Mouse (Mus musculus): ENCODE results near the gene Shd.

Shd gene

DNA sequence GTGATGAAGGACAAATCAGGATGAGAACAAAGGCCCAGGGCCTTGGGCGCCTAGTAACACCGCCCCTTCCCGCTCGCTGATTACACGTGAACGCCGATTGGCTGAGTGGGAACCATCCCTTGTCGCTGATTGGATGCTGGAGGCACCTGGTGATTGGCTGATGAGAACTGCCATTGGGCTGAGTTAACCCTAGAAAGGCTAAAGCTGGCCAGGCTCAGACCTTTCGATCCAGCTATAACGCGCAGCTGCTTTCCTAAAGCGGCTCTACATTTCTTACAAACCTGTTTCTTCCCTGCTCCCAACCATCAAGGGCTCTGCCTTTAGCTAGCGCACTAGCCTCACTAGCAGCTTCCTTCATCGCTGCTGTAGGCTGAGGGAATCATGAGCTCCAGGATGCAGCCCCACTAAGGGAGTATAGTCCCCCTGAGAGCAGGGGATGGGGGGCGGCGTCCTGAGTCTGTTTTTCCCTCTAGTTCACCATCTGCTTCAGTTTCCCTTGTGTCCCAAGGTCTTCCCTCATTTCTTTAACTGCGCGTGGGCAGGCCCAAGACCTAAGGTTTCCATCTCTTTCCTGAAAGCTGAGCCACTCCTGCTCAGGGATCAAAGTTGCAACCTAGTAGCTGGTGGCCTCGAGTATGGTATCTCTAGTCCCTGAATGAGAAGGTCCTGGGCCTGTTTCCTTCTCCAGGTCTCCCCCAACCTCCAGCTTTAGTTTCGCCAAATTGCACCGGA, 38.3 kb downstream of the Shd start:
- peak; percentile 88 for DNase-seq (ENCODE audit: low spot score)

DNA sequence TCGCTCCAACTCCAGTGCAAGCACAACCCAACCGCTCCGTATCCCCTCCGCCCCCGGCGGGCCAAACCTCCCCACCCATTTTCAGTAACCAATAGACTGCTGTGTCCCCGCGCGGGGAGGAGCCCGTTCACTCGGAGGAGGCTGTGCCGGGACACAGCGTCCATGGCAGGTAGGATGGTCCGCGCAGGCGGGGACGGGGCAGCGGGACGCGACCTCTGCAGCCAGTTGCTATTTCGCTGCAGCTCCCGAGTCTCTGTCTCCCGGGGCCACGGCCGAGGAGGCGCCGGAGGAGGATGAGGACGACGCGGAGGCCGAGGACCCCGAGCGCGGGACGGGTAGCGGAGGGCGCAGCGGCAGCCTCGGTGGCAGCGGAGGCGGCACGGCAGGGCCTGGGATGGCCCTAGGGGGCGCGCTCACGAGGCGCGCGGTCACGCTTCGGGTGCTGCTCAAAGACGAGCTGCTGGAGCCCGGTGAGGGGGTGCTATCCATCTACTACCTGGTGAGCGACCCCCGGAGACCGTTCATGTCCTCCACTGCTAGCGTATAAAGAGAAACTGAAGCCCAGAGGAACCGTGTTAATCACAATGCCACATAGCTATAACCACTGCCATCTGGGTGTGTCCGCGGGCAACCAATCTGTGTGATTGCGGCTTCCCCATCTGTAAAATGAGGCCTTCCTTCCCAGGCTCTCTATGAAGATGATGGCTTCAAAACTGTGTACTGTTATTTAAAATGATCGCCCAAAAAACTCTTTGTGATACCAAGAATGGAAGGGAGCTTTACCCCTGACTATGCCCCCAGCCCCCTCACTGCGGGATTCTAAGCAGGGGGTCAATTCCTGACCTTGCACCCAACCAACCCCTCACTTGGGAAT, 39.1 kb downstream of the Shd start:
- peak; percentile 91 for DNase-seq (ENCODE audit: low spot score)

DNA sequence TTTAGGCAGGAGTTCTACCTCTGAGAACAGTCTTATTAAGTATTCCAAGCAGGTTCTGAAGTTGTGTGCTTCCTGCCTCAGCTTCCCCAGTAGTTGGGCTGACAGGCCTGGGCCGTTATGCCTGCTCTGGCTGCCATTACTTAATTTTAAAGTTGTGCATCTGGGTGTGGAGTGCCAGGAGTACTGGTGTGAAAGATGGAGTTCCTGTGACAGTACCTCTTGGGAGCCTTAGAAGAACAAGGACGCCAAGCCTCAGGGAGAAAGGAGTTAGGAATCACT, 39.6 kb downstream of the Shd start:
- no peak for DNase-seq (ENCODE audit: low spot score)

DNA sequence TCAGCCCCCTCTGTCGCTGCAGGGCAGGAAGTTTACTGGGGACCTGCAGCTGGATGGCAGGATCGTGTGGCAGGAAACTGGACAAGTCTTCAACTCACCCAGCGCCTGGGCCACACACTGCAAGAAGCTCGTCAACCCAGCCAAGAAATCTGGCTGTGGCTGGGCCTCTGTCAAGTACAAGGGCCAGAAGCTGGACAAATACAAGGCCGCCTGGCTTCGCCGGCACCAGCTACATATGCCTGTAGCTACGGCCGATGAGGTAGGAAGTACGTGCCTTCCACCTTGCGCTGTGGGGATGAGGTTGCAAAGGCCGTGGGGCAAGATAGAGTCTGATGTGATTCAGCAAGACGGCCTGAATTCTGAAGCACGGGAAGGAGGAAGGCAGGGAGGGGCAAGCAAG, 40.0 kb downstream of the Shd start:
- no peak for DNase-seq (ENCODE audit: low spot score)

DNA sequence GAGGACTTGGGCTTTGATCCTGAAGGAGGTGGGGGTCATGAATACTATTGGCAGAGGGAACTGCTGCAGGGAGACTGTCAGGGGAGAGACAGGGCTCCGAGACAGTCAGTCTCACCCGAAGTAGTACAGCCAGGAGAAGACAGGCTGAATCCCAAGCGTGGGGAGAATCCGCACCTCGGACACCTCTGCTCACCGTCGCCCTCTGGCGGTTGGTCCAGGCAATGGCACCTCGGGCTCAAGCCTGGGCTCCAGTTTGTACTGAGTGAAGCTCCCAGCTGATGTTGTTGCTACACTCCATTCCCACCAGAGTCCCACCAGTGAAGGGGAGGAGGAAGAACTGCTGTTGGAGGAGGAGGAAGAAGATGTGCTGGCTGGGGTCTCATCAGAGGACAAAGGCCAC, 40.4 kb downstream of the Shd start:
- peak; percentile 79 for DNase-seq (ENCODE audit: low spot score)

DNA sequence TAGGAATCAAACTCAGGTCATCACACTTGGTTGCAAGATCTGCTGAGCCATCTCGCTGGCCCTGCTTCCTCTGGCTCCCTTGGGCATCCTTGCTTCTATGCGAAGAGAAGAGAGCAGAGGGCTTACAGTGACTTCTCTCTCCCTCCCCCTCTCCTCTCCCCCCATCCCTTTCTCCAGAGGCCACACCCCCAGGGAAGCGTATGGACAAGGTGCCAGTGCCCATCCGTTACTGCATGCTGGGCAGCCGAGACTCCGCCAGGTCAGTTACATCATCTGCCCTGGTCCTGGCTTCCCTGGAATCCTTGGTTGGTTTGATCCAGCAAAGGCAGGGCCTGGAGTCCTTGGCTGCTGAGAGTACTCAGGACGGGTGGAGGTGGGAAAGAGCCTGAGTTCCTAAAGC, 41.2 kb downstream of the Shd start:
- no peak for DNase-seq (ENCODE audit: low spot score)

DNA sequence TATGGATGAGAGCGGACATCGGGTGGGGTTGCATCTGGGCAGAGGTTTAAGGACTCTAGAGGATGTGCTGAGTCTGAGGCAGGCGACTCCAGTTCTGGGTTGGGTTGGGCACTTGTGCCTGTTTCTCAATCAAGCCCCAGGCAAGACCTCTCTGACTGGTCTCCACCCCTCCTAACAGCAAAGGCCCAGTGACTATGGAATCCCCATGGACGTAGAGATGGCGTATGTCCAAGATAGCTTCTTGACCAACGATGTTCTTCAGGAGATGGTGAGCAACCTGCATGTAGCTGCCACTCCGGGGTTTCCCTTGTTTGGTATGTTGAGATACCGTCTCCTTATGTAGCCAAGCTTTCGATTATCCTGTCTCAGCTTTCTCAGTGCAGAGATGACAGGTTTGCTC, 45.0 kb downstream of the Shd start:
- DNase-seq (ENCODE audit: low spot score): no peak

DNA sequence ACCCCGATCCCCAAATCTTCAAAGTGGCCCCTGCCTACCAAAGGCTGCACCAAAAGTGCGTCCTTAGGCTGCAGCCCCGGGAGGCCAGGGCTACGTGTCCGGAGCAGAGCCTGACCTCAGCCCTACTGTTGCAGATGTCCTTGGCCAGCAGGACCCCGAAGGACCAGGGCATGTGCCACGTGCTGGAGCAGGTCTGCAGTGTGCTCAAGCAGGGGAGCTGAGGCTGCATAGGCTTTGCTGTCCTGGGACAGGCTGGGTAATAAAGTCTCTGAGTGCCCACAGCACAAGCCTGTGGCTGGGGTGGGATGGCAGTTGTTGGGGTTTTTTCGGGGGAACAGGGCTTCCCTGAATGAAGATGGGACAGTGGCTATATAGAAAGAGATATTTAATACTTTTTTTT, 46.1 kb downstream of the Shd start:
- no peak for DNase-seq (ENCODE audit: low spot score)

DNA sequence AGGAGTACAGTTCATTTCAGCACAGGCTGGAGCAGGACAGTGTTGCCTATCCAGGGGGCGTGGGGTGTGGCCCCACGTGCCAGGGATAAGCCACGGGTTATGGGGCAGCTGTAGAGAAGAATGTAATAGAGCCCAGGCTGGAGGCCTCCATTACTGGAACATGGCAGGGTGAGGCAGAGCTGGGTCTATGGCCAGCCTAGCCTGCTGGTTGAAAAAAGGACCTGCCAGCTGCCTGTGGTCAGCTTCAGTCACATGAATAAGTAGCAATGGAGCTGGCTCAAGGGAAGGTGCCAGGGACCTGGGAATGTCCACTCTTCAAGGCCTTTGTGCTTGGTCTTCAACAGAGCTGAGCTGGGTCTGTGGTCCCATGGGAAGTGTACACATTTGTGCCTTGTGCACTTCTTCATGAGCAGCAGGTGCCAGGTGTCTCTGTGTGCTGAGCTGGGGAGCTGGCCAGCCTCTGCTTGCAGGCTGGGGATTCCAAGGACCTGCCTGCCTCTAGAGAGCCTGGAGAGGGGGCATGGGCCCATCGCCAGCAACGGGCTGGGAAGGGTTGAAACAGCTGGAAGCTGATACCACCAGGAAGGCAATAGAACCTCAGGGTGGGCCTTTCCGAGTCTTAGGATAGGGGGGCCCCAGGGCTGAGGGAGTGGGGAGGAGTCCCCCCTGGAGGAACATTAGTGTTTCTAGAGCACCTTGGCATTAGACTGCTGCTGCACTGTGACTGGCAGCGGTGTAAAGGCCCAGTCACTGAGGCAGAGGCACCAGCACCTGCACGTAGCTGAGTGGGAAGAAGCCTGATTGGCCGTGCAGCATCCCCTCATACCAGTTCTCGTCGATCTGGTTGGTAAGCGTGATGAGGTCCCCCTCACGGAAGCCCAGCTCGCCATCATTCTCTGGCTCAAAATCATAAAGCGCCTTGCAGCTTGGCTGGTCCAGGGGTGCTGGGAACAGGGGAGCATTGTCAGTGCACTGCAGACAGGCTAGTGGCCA, 46.8 kb downstream of the Shd start:
- no peak for DNase-seq (ENCODE audit: low spot score)

DNA sequence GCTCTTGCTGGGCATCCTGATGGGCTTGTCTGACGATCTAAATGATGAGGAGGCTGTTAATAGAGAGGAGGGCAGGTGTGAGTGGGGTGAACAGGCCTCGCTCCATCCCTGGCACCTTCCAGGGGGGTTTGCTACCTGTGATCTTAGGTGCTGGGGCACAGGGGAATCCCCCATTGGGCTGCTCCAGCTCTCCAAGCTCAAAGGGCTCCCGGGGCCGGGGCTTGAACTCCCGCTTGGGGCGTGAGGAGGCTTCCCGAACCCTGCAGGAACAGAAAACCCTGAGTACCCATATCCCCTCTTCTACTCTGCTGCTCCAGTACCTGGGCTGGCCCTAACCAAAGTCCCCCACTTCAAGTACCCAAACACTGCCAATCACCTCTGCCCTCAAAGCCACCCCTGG, 47.6 kb downstream of the Shd start:
- DNase-seq (ENCODE audit: low spot score): no peak

DNA sequence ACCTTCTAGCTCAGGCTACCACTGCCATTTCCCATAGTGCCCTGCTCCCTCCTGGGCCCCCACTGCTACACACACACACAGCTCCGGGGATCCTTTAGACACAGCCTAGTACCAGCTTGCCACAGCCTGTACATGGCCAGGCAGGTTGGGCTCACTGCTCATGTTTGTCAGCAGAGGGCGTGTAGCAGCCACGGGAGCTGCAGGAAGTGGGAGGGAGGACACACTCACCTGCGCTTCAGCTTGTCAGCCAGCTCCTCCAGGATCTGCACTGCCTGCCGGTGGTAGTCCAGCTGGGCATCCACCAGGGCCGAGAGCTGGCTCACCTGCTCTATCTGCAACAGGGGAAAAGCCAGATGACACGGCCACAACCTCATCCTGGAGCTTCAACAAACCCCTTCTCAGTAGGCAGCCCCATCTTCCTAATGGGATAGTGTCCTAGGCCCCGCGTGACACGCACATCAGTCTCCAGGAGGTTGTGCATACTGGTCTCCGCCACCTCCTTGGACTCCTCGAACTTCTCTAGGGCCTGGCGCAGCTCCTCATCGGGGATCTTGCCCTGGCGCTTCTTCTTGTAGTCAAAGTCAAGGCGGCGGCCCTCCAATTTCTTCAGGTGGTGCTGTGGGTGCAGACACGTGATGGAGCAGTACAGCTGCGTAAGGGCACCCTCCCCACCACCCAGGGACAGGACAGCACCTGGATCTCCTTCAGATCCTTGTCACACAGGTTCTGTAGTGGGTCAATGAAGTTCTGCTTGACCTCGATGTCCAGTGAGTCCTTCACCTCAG, 48.3 kb downstream of the Shd start:
- peak; percentile 51 for DNase-seq (ENCODE audit: low spot score)

DNA sequence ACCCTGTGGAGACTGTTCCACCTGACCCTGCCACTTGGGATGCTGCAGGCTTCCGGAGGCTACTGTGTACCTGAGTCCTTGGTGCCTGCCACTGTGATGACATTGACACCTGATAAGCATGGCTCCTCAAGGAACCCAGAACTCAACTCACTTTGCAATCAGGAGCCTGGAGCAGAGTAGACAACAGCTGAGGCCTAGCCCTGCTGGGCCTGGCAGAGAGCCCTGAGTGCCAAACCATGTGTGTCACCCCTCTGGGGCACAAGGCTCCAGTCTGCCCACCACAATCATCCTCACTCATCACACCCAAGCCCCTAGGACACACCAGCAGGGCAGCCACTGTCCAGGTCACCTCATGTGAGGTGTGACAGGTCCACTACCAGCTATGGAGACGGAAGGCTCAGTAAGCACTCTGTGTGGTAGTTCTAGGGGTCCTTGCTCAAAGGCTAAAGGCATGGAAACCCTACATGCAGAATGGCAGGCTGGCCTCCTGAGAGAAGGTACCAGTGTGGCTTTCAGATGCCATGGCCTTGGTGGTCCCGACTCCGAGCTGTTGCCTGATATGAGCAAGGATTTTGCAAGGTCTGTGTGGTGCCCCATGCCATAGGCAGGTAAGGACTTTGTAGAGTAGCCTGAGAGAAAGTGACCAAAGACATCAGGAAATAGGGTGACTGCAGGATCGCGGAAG, 50.3 kb downstream of the Shd start:
- peak; percentile 5 for DNase-seq (ENCODE audit: low spot score)

DNA sequence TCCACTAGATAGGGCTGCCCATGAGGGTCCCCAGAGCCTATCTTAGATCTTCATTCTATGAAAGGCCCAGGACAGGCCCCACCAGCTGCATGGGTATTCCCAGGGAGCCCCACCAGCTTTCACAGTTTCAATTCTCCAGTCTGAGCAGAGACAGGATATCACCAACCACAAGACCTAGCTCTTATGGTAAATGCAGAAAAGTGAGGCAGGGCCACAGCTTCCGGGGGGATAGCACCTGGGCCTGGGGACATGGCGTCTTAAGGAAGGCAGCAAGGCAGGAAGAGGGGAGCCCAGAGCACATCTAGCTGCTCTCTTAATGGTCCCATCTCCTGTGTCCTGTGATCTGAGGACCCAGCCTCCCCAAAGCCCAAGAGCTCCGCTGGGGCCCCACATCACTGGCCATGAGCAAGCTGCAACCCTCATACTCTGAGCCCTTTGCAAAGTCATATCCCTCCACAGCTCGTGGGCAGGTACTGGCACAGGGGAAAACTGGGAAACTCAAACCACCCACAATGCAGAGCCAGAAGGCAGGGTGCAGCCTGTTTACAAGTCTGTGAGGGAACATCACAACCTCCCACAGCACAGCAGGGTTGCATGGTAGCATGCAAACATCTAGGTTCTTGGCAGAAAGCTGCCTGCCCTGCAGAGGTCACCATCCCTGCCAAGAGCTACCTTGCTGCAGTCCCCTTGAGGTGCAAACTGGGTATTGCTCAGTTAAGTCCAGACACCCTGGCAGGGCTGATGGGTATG, 51.1 kb downstream of the Shd start:
- DNase-seq (ENCODE audit: low spot score): no peak

DNA sequence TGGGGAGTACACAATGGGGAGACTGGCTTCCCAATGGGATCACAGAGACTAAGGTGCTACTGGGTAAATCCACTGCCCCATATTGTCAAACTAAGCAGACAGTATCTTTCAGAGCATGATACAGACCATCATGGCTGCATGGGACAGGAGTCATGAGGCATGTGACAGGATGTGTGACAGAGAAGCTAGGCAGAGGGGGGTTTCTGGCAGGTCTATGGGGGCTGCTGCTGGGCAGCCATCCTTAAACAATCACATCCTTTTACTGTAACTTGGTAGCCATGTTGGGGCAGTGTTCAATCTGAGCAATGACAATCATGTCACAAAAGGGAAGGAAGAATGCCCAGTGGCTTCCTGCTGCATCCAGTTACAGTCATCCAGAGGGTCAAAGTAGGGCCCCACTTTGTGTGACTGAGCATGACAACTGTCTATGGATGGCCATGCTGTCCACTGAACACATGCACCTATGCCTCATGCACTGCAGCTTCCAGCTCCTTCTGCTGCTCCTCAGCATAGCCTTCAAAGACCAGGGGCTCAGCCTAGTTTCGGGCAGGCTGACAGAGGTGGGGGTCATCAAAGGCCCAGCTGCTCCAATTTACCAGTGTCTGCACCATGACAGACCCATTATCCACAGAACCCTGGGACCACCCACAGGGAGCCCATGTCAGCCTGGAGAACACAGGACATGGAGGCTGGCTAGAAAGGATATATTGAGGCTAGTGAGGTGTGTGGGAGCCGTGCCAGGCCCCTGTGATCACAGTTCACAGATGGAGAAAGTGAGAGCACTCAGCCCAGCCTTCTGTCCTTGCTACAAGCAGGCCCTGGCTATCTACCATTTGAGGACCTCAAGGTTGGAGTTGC, 52.1 kb downstream of the Shd start:
- peak; percentile 7 for DNase-seq (ENCODE audit: low spot score)

DNA sequence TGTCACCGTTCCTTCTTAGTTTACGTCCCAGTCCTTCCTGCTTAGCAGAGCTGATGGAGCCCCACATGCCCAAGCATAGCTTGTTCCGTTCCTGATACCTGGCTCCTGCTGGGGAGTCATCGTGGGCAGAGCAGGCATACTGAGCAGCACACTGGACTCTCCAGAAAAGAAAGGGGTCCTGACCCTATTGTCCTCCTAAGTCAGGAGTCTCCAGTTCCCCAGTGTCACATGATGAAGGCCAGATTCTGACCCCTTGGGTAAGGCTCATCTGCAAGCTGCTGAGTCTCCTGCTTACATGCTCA, 52.7 kb downstream of the Shd start:
- DNase-seq (ENCODE audit: low spot score): no peak

DNA sequence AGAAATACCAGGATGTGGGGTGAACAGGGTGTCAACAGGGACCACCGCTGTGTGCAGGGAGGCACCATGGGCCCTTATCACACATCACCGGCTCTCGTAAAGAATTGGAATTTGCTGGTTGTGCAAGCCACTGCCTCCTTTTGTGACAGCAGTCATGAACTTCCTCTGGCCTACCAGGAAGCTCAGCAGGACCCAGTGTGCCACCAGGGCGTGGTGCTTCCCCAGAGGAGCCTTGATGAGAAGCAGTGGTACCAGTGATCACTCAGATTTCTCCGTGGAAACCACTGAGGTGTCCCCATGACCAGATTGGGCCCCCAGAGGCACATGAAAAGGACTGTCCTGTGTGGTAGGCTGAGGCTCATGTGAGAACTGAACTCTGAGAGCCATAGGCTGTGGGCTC, 53.1 kb downstream of the Shd start:
- DNase-seq (ENCODE audit: low spot score): peak; percentile 8

DNA sequence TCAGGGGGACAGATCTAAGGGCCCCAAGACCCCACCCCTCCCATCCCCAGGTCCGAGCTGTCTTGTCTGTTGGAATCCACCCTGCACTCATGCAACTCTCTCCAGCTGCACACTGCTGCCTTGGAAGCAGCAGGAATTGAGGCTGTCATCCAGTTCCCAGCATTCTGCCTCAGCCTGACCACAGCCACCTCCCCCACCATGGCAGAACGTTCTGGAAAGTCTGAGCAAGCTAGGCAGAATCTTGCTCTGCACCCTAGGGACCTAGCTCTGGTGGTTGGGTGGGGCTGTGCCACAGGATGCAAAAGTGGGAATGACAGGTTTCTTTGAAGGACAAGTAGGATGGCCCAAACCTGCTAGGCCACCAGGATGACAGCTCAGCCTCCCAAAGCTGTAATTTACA, 54.2 kb downstream of the Shd start:
- DNase-seq (ENCODE audit: low spot score): no peak

DNA sequence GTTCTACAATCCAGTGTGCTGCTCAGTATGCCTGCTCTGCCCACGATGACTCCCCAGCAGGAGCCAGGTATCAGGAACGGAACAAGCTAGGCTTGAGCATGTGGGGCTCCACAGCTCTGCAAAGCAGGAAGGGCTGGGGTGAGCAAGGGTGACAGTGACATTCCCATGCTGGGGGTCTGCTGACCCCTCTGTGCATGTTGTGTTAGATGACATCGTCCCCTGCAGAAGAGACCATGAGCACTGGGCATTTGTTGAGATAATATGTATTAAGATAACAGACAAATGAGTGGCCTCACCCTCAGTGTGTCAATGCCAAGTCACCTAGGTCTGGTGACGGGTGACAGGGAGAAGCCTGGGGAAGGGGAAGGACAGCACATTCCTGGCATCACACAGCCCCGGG, 54.7 kb downstream of the Shd start:
- DNase-seq (ENCODE audit: low spot score): no peak
